Mouse (Mus musculus): ENCODE results near the gene Sc5d. TPM values are rescaled to one million over a fixed set of nuclear protein-coding genes. Genes with fewer than 3 reads are reported as not detected.

Gene Sc5d
- polyA plus RNA-seq, 1 experiment, result 15.1 TPM

DNA sequence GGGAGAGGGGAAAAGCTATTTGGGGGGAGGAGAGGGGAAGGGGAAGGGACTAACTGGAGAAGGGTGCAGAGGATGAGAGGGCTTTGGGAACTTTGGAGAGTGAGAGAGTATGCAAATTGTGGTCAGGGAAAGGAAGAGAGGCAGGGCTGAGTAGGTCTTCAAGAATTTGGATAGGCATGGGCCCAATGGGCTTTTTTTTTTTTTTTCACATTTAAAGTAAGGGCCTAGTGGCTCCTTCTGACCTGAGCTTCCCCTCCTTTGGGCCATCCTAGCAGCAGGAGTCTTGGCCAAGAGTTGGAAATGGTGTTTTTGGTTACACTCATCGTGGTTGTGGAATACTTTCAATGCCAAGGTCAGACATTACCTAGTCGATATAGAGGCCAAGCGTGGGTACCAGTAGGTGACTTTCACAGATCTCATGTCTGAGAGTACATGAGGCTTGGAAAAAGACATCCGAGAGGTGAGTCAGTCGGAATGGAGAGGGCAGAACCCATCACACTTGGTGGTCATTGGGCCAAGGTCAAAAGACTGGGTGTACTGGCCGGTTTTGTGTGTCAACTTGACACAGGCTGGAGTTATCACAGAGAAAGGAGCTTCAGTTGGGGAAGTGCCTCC, 9.7 kb upstream of the Sc5d start:
- WGBS, result 93% methylated on average over 6 of the region's 6 CpGs
- no peaks in the 10 kb centered on the region for H3K36me3 ChIP-seq (ENCODE audit: control insufficient read depth, insufficient read depth, low read length)
- no peak overlapping the region for H3K27ac ChIP-seq (ENCODE audit: insufficient read depth, low read length)
- DNase-seq (ENCODE audit: low read depth in 1 of 2, low spot score in 2 of 2), result no peak
- H3K4me3 ChIP-seq (ENCODE audit: extremely low read depth, insufficient read depth, insufficient read length), result no peak overlapping the region
- no peaks in the 10 kb centered on the region for H3K27me3 ChIP-seq (ENCODE audit: control insufficient read depth, insufficient read depth, low read length)
- TF ChIP-seq POLR2A (IDR thresholded peaks at IDR 0.05; ENCODE audit: low read depth, low read length) (no peak), CTCF (IDR thresholded peaks at IDR 0.05; ENCODE audit: extremely low read depth, insufficient read depth, insufficient read length, insufficient replicate concordance) (no peak)
- H3K4me1 ChIP-seq (ENCODE audit: control insufficient read depth, insufficient read depth, insufficient read length), result no peaks in the 10 kb centered on the region

DNA sequence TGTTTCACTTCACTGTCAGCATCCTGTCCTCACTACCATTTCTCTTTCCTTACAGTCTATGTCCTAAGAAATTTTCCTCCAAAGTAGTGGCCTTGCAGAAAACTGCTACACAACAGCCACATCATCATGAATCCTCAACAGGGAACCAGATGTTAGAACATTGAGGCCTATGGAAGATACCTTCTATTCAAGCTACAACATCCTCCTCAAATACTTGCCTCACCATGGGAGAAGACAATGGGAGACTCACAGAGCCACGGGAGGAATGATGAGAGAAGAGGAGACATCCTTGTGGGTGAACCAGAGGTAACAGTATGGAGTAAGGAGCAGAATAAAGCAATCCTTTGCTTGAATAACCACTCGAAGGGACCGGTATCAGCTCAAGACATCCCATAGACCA, 9.1 kb upstream of the Sc5d start:
- H3K27me3 ChIP-seq (ENCODE audit: control insufficient read depth, insufficient read depth, low read length), result no peaks in the 10 kb centered on the region
- 83% methylated on average over 3 of the region's 3 CpGs for whole genome bisulfite sequencing
- DNase-seq (ENCODE audit: low read depth in 1 of 2, low spot score in 2 of 2), result no peak
- no peaks in the 10 kb centered on the region for H3K4me1 ChIP-seq (ENCODE audit: control insufficient read depth, insufficient read depth, insufficient read length)
- H3K4me3 ChIP-seq (ENCODE audit: extremely low read depth, insufficient read depth, insufficient read length), result no peak overlapping the region
- H3K27ac ChIP-seq (ENCODE audit: insufficient read depth, low read length), result no peak overlapping the region
- TF ChIP-seq CTCF (IDR thresholded peaks at IDR 0.05; ENCODE audit: extremely low read depth, insufficient read depth, insufficient read length, insufficient replicate concordance) (no peak), POLR2A (IDR thresholded peaks at IDR 0.05; ENCODE audit: low read depth, low read length) (no peak)
- no peaks in the 10 kb centered on the region for H3K36me3 ChIP-seq (ENCODE audit: control insufficient read depth, insufficient read depth, low read length)

DNA sequence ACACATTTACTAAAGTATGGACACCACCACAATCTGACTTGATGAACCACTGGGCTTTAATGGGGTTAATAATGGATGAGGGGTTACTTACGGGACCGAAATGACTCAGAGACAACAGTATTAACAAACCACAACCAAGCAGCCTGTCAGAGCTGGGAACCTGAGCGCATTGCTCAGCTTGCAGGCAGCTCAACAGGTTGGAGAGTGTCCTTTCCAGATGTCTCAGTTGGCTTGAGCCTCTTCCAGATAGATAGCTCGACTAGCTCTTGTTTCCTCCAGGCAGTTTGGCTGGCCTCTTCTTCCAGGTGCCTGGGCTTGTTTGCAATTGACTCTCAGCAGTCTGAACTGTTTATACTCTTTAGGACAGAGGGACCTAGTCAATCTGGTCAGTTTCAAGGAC, 8.6 kb upstream of the Sc5d start:
- Histone ChIP-seq H3K4me3 (ENCODE audit: extremely low read depth, insufficient read depth, insufficient read length) (no peak overlapping the region), H3K4me1 (ENCODE audit: control insufficient read depth, insufficient read depth, insufficient read length) (no peaks in the 10 kb centered on the region), H3K27ac (ENCODE audit: insufficient read depth, low read length) (no peak overlapping the region), H3K36me3 (ENCODE audit: control insufficient read depth, insufficient read depth, low read length) (no peaks in the 10 kb centered on the region), H3K27me3 (ENCODE audit: control insufficient read depth, insufficient read depth, low read length) (no peaks in the 10 kb centered on the region)
- DNase-seq (ENCODE audit: low read depth in 1 of 2, low spot score in 2 of 2), result no peak
- WGBS, result 29% methylated on average over 4 of the region's 4 CpGs
- no peak for TF ChIP-seq CTCF (IDR thresholded peaks at IDR 0.05; ENCODE audit: extremely low read depth, insufficient read depth, insufficient read length, insufficient replicate concordance)
- TF ChIP-seq POLR2A (IDR thresholded peaks at IDR 0.05; ENCODE audit: low read depth, low read length), result no peak

GRCm38 (mm10) chr9:42271456-42271855, 7.4 kb upstream of the Sc5d start:
- Histone ChIP-seq H3K36me3 (ENCODE audit: control insufficient read depth, insufficient read depth, low read length) (no peaks in the 10 kb centered on the region), H3K4me1 (ENCODE audit: control insufficient read depth, insufficient read depth, insufficient read length) (no peaks in the 10 kb centered on the region), H3K27ac (ENCODE audit: insufficient read depth, low read length) (no peak overlapping the region), H3K4me3 (ENCODE audit: extremely low read depth, insufficient read depth, insufficient read length) (no peak overlapping the region), H3K27me3 (ENCODE audit: control insufficient read depth, insufficient read depth, low read length) (no peaks in the 10 kb centered on the region)
- 74% methylated on average over 5 of the region's 5 CpGs for WGBS
- TF ChIP-seq CTCF (IDR thresholded peaks at IDR 0.05; ENCODE audit: extremely low read depth, insufficient read depth, insufficient read length, insufficient replicate concordance) (no peak), POLR2A (IDR thresholded peaks at IDR 0.05; ENCODE audit: low read depth, low read length) (no peak)
- no peak for DNase-seq (ENCODE audit: low read depth in 1 of 2, low spot score in 2 of 2)

GRCm38 (mm10) chr9:42270617-42271016, 6.6 kb upstream of the Sc5d start:
- 92% methylated on average over 3 of the region's 3 CpGs for WGBS
- no peaks in the 10 kb centered on the region for H3K36me3 ChIP-seq (ENCODE audit: control insufficient read depth, insufficient read depth, low read length)
- no peak overlapping the region for H3K4me3 ChIP-seq (ENCODE audit: extremely low read depth, insufficient read depth, insufficient read length)
- DNase-seq (ENCODE audit: low read depth in 1 of 2, low spot score in 2 of 2), result no peak
- H3K27me3 ChIP-seq (ENCODE audit: control insufficient read depth, insufficient read depth, low read length), result no peaks in the 10 kb centered on the region
- no peak overlapping the region for H3K27ac ChIP-seq (ENCODE audit: insufficient read depth, low read length)
- no peaks in the 10 kb centered on the region for H3K4me1 ChIP-seq (ENCODE audit: control insufficient read depth, insufficient read depth, insufficient read length)
- TF ChIP-seq POLR2A (IDR thresholded peaks at IDR 0.05; ENCODE audit: low read depth, low read length) (no peak), CTCF (IDR thresholded peaks at IDR 0.05; ENCODE audit: extremely low read depth, insufficient read depth, insufficient read length, insufficient replicate concordance) (no peak)

DNA sequence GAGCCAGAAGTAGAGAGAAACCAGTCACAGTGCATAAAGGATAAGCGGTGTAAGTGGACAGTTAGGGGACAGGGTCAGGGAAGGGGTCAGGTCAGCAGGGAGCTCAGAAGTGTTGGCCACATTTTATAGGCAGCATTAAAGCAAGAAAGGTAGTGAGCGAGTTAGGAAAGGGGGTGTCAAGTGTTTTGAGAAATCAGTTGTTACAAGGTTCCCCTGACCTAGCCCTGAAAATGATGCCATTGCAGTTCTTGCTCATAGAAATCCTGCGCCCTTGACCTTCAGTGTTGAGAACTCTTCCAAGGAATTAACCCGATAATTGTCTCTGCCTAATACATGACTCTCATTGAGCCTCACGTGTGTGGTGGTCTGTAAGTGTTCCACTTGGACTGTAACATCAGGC, 6.0 kb upstream of the Sc5d start:
- no peaks in the 10 kb centered on the region for H3K4me1 ChIP-seq (ENCODE audit: control insufficient read depth, insufficient read depth, insufficient read length)
- DNase-seq (ENCODE audit: low read depth in 1 of 2, low spot score in 2 of 2), result no peak
- H3K27me3 ChIP-seq (ENCODE audit: control insufficient read depth, insufficient read depth, low read length), result no peaks in the 10 kb centered on the region
- H3K36me3 ChIP-seq (ENCODE audit: control insufficient read depth, insufficient read depth, low read length), result no peaks in the 10 kb centered on the region
- H3K4me3 ChIP-seq (ENCODE audit: extremely low read depth, insufficient read depth, insufficient read length), result no peak overlapping the region
- no peak overlapping the region for H3K27ac ChIP-seq (ENCODE audit: insufficient read depth, low read length)
- TF ChIP-seq CTCF (IDR thresholded peaks at IDR 0.05; ENCODE audit: extremely low read depth, insufficient read depth, insufficient read length, insufficient replicate concordance) (no peak), POLR2A (IDR thresholded peaks at IDR 0.05; ENCODE audit: low read depth, low read length) (no peak)
- WGBS, result 92% methylated on average over 5 of the region's 5 CpGs

DNA sequence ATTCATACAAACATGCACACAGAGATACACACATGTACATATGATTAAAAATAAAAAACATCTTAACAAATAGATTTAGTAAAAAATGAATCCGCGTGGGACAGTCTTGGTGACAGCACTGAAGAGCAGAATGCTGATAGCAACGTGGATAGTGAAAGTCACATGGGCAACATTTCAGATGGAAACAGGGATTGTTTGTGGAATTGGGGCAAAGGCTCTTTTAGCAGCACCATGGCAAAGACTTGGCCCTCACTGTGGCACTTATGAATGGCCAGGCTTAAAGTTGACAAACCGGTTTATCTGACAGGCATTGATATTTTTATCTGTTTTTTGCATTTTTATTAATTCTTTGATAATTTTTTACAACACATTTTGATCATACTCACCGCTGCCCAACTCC, 4.3 kb upstream of the Sc5d start:
- TF ChIP-seq POLR2A (IDR thresholded peaks at IDR 0.05; ENCODE audit: low read depth, low read length) (no peak), CTCF (IDR thresholded peaks at IDR 0.05; ENCODE audit: extremely low read depth, insufficient read depth, insufficient read length, insufficient replicate concordance) (no peak)
- 84% methylated on average over 5 of the region's 5 CpGs for WGBS
- no peaks in the 10 kb centered on the region for H3K27me3 ChIP-seq (ENCODE audit: control insufficient read depth, insufficient read depth, low read length)
- no peaks in the 10 kb centered on the region for H3K36me3 ChIP-seq (ENCODE audit: control insufficient read depth, insufficient read depth, low read length)
- no peak overlapping the region for H3K27ac ChIP-seq (ENCODE audit: insufficient read depth, low read length)
- 0 out of 2 replicates have a peak, but pooled peaks cover under 1% of the 10 kb centered on the region for H3K4me1 ChIP-seq (ENCODE audit: control insufficient read depth, insufficient read depth, insufficient read length)
- H3K4me3 ChIP-seq (ENCODE audit: extremely low read depth, insufficient read depth, insufficient read length), result no peak overlapping the region
- DNase-seq (ENCODE audit: low read depth in 1 of 2, low spot score in 2 of 2), result no peak
